In genomic region chr11:80515895-80516294, GRCm38 (mm10) we compare ENCODE assay signal across 30 mouse cellular contexts. TPM values are rescaled to one million over a fixed set of nuclear protein-coding genes. Genes with fewer than 3 reads are reported as not detected.
DNase-seq lines count a peak whose midpoint lies in the region; ATAC-seq and TF ChIP-seq lines count a peak whose summit lies in the region.
"Had no signal": no experiment of that assay in that cellular context is flagged by ENCODE, and none has a peak within 500 bp of the region (broad histone marks: within the 10 kb centered on the region; RNA-seq: fewer than 3 reads in every experiment).

No protein-coding gene starts in this region.

- no peaks in the 10 kb centered on the region for H3K9me3 ChIP-seq in midbrain, embryonic 14.5 days (ENCODE audit: control insufficient read depth, low read length)
- no peaks in the 10 kb centered on the region for H3K9me3 ChIP-seq in midbrain, embryonic 11.5 days (ENCODE audit: control insufficient read depth, low read length)
- H3K9me3 ChIP-seq in forebrain, embryonic 16.5 days (ENCODE audit: control insufficient read depth, low read length), result no peaks in the 10 kb centered on the region
- H3K9me3 ChIP-seq: embryonic facial prominence, embryonic 10.5 days; embryonic facial prominence, embryonic 15.5 days; hindbrain, embryonic 13.5 days; limb, embryonic 15.5 days; liver, embryonic 13.5 days; neural tube, embryonic 12.5 days had no signal

- no peaks in the 10 kb centered on the region for H3K27me3 ChIP-seq in midbrain, embryonic 14.5 days (ENCODE audit: control insufficient read depth, insufficient read depth, low read length)
- H3K27me3 ChIP-seq in midbrain, embryonic 11.5 days (ENCODE audit: control insufficient read depth, insufficient read depth, low read length), result peaks cover 2% of the 10 kb centered on the region; the same call in 1 of the 2 replicates
- no peaks in the 10 kb centered on the region for H3K27me3 ChIP-seq in forebrain, embryonic 16.5 days (replicated peaks; ENCODE audit: control insufficient read depth, insufficient read depth, low read length)
- H3K27me3 ChIP-seq: embryonic facial prominence, embryonic 15.5 days; limb, embryonic 15.5 days; liver, embryonic 13.5 days had no signal

- no peak for ATAC-seq in midbrain, embryonic 14.5 days (ENCODE audit: low FRiP score, low TSS enrichment)
- ATAC-seq in midbrain, embryonic 11.5 days (ENCODE audit: low FRiP score), result no peak
- ATAC-seq in forebrain, embryonic 16.5 days, result no peak
- no peak for ATAC-seq in megakaryocyte progenitor cell, adult 5-6 weeks (replicated peaks; ENCODE audit: poor library complexity)
- ATAC-seq: activated CD4-positive, CD25-positive, alpha-beta regulatory T cell, adult 4 months; inflammation-experienced regulatory T-cells, adult 6 months had no signal

- WGBS in midbrain, embryonic 14.5 days, result 81% methylated on average over 8 of the region's 8 CpGs
- WGBS in midbrain, embryonic 11.5 days, result 84% methylated on average over 8 of the region's 8 CpGs
- WGBS in forebrain, embryonic 16.5 days, result 59% methylated on average over 8 of the region's 8 CpGs

- peaks cover 58% of the 10 kb centered on the region for H3K4me1 ChIP-seq in midbrain, embryonic 14.5 days (ENCODE audit: control insufficient read depth, insufficient read depth, low read length)
- H3K4me1 ChIP-seq in midbrain, embryonic 11.5 days (ENCODE audit: control insufficient read depth, insufficient read depth, low read length), result peaks cover 15% of the 10 kb centered on the region
- peaks cover 14% of the 10 kb centered on the region for H3K4me1 ChIP-seq in cortical plate, adult 2 months (ENCODE audit: control insufficient read depth, insufficient read depth, low read length)
- peaks cover 56% of the 10 kb centered on the region for H3K4me1 ChIP-seq in forebrain, embryonic 16.5 days (replicated peaks; ENCODE audit: control insufficient read depth, insufficient read depth, low read length)
- H3K4me1 ChIP-seq: liver, embryonic 13.5 days had no signal

- peak; percentile 65 for DNase-seq in layer of hippocampus, adult 9-11 months
- DNase-seq in layer of hippocampus, postnatal 25 days (ENCODE audit: extremely low spot score in 1 of 2, low spot score in 1 of 2), result no peak
- no peak for DNase-seq in midbrain, embryonic 14.5 days
- DNase-seq in midbrain, embryonic 11.5 days (ENCODE audit: low spot score, missing footprints), result no peak
- DNase-seq in ovary, postnatal 36 days (ENCODE audit: low spot score), result no peak
- DNase-seq: adrenal gland, adult 2 months; adrenal gland, postnatal 36 days; B cell, adult 2 months; cerebellum, adult 2 months; cerebellum, postnatal 14 days; gastrocnemius, postnatal 25 days; heart, adult 11 months; heart, postnatal 4 days; kidney, adult 11 months; kidney, postnatal 14 days; liver, embryonic 13.5 days; lung, adult 18-20 months; lung, postnatal 10 days had no signal

- H3K4me2 ChIP-seq in midbrain, embryonic 14.5 days (ENCODE audit: low read length), result no peak overlapping the region
- H3K4me2 ChIP-seq in midbrain, embryonic 11.5 days, result no peak overlapping the region
- no peak overlapping the region for H3K4me2 ChIP-seq in forebrain, embryonic 16.5 days (ENCODE audit: low read length)
- H3K4me2 ChIP-seq: embryonic facial prominence, embryonic 15.5 days; heart, embryonic 11.5 days; hindbrain, embryonic 13.5 days; limb, embryonic 15.5 days; liver, embryonic 13.5 days; neural tube, embryonic 12.5 days had no signal

- H3K4me3 ChIP-seq in midbrain, embryonic 14.5 days (replicated peaks; ENCODE audit: low read depth, low read length), result no peak overlapping the region
- no peak overlapping the region for H3K4me3 ChIP-seq in midbrain, embryonic 11.5 days (ENCODE audit: low read depth, low read length)
- no peak overlapping the region for H3K4me3 ChIP-seq in cortical plate, adult 2 months (ENCODE audit: insufficient read depth, low read length)
- H3K4me3 ChIP-seq in forebrain, embryonic 16.5 days (replicated peaks; ENCODE audit: low read length), result no peak overlapping the region
- H3K4me3 ChIP-seq: embryonic facial prominence, embryonic 10.5 days; embryonic facial prominence, embryonic 15.5 days; hindbrain, embryonic 13.5 days; limb, embryonic 15.5 days; liver, embryonic 13.5 days; neural tube, embryonic 12.5 days had no signal

- TF ChIP-seq CTCF in cortical plate, adult 2 months (IDR thresholded peaks at IDR 0.05; ENCODE audit: extremely low read depth, insufficient read depth, low read length), result no peak

- H3K9ac ChIP-seq in midbrain, embryonic 14.5 days (replicated peaks; ENCODE audit: low read length), result no peak overlapping the region
- no peak overlapping the region for H3K9ac ChIP-seq in midbrain, embryonic 11.5 days (ENCODE audit: low read length)
- H3K9ac ChIP-seq in forebrain, embryonic 16.5 days (replicated peaks; ENCODE audit: low read depth, low read length), result no peak overlapping the region
- H3K9ac ChIP-seq: embryonic facial prominence, embryonic 15.5 days; hindbrain, embryonic 13.5 days; limb, embryonic 15.5 days; liver, embryonic 13.5 days; neural tube, embryonic 12.5 days had no signal

- peak overlapping the region; percentile 27; the same call in 1 of the 2 replicates for H3K27ac ChIP-seq in midbrain, embryonic 14.5 days (replicated peaks; ENCODE audit: low read depth, low read length)
- no peak overlapping the region for H3K27ac ChIP-seq in midbrain, embryonic 11.5 days (ENCODE audit: low read depth, low read length)
- peak overlapping the region; percentile 64; the same call in 1 of the 2 replicates for H3K27ac ChIP-seq in cortical plate, adult 2 months (ENCODE audit: insufficient read depth, low read length)
- H3K27ac ChIP-seq in forebrain, embryonic 16.5 days (ENCODE audit: low read length), result peak overlapping the region; percentile 73
- H3K27ac ChIP-seq: embryonic facial prominence, embryonic 15.5 days; hindbrain, embryonic 13.5 days; limb, embryonic 15.5 days; liver, embryonic 13.5 days; macrophage; neural tube, embryonic 12.5 days had no signal

- H3K36me3 ChIP-seq in midbrain, embryonic 14.5 days (ENCODE audit: control insufficient read depth, insufficient read depth, low read length), result no peaks in the 10 kb centered on the region
- H3K36me3 ChIP-seq in midbrain, embryonic 11.5 days (ENCODE audit: control insufficient read depth, insufficient read depth, low read length), result no peaks in the 10 kb centered on the region
- H3K36me3 ChIP-seq in forebrain, embryonic 16.5 days (ENCODE audit: control insufficient read depth, insufficient read depth), result no peaks in the 10 kb centered on the region
- H3K36me3 ChIP-seq: embryonic facial prominence, embryonic 10.5 days; embryonic facial prominence, embryonic 15.5 days; hindbrain, embryonic 13.5 days; limb, embryonic 15.5 days; liver, embryonic 13.5 days; neural tube, embryonic 12.5 days had no signal

- TF ChIP-seq POLR2A in cortical plate, adult 2 months (IDR thresholded peaks at IDR 0.05; ENCODE audit: extremely low read depth, insufficient read depth, low read length), result no peak

RNA-seq across cellular contexts. Expression of gene Cdk5r1, which starts 39.1 kb away (rescaled TPM):
- total RNA-seq in layer of hippocampus, postnatal 25 days (2021), result 100 to 1,000 TPM; 233 to 240 TPM
- 103 and 134 TPM in 2 replicates for polyA plus RNA-seq in midbrain, embryonic 14.5 days (2014; fragmentation: Nextera tagmentation; extraction: Ambion mirVana)
- polyA plus RNA-seq in midbrain, embryonic 11.5 days (2014; fragmentation: Nextera tagmentation; extraction: Ambion mirVana), result 16.3 and 16.6 TPM in 2 replicates
- polyA plus RNA-seq in cortical plate, adult 2 months (2012; rRNA removed), result 215 and 234 TPM in 2 replicates
- polyA plus RNA-seq in forebrain, embryonic 16.5 days (2015; fragmentation: Nextera tagmentation; extraction: Ambion mirVana), result 109 and 113 TPM in 2 replicates
- 5.0 and 5.8 TPM in 2 replicates for total RNA-seq in megakaryocyte progenitor cell, adult 5-6 weeks (2015)
- total RNA-seq in megakaryocyte progenitor cell, adult 5-6 weeks (2017), result 5.5 and 5.7 TPM in 2 replicates
